Mouse (Mus musculus) brain, embryonic 14.5 days (tissue): ENCODE measurements around the gene Drc1.

ENCODE experiments used
- CTCF ChIP-seq: fragments of 200-500 bp; IDR thresholded peaks from 2 replicates; pipeline ENCODE4 v1.5.1; 2012; ENCODE audit warnings: inconsistent platforms, mild to moderate bottlenecking, moderate library complexity, borderline replicate concordance; ENCODE audit not compliant: insufficient read depth, insufficient read length; ENCODE audit errors: extremely low read depth
- POLR2A ChIP-seq: fragments of 200-500 bp; IDR thresholded peaks from 2 replicates; pipeline ENCODE4 v1.6.1; 2012; ENCODE audit warnings: mild to moderate bottlenecking, inconsistent platforms, borderline replicate concordance; ENCODE audit not compliant: poor library complexity, insufficient read depth, insufficient read length, severe bottlenecking; ENCODE audit errors: extremely low read depth

GRCm38 (mm10) chr5:30281291-30281732 lies at the start of gene Drc1:
- TF ChIP-seq CTCF (no peak), POLR2A (no peak)
